Mouse (Mus musculus) hindbrain, embryonic 10.5 days (tissue): Measurements from ENCODE around the gene Pum3. TPM values are rescaled to one million over a fixed set of nuclear protein-coding genes. Genes with fewer than 3 reads are reported as not detected.
A peak's percentile ranks its signal among the peaks of the same experiment; 100 is the strongest.

Experiments
- DNase-seq: peaks from one replicate; pipeline ENCODE4 v3.0.0-alpha.2; 2017; ENCODE audit warnings: low spot score
- H3K27ac ChIP-seq: fragments of 300-500 bp; sonication (generic); 2 replicates; pipeline ENCODE4 v1.5.1; 2016; ENCODE audit warnings: mild to moderate bottlenecking, moderate library complexity
- H3K27me3 ChIP-seq: fragments of 300-500 bp; sonication (generic); 2 replicates; pipeline ENCODE4 v1.6.1; 2016; ENCODE audit warnings: mild to moderate bottlenecking; ENCODE audit not compliant: poor library complexity, insufficient read depth, severe bottlenecking
- H3K36me3 ChIP-seq: fragments of 300-500 bp; sonication (generic); 2 replicates; pipeline ENCODE4 v1.6.1; 2016; ENCODE audit warnings: mild to moderate bottlenecking, moderate library complexity
- H3K4me1 ChIP-seq: fragments of 300-500 bp; sonication (generic); replicated peaks from 2 replicates; pipeline ENCODE4 v1.6.1; 2016; ENCODE audit warnings: mild to moderate bottlenecking
- H3K4me3 ChIP-seq: fragments of 300-500 bp; sonication (generic); 2 replicates; pipeline ENCODE4 v1.5.1; 2016; ENCODE audit warnings: mild to moderate bottlenecking, moderate library complexity
- H3K9me3 ChIP-seq: fragments of 300-500 bp; sonication (generic); 2 replicates; pipeline ENCODE4 v1.6.1; 2016; ENCODE audit warnings: mild to moderate bottlenecking, moderate library complexity
- WGBS: fragments of 180-500 bp; shearing (Covaris S2); methylation state at CpG from one replicate; pipeline ENCODE4 v1.1.7; 2016; 5-methylcytosine and 5-hydroxymethylcytosine counted together
- polyA plus RNA-seq: library from polyadenylated mRNA; unstranded; fragments of >200 nt; fragmentation: Nextera tagmentation; extraction: Ambion mirVana; gene quantifications from 2 replicates; pipeline ENCODE4 v1.2.1, GENCODE M21; 2016

Gene Pum3
- polyA plus RNA-seq, 1 experiment from 2014 or later = 56.0 TPM

DNA sequence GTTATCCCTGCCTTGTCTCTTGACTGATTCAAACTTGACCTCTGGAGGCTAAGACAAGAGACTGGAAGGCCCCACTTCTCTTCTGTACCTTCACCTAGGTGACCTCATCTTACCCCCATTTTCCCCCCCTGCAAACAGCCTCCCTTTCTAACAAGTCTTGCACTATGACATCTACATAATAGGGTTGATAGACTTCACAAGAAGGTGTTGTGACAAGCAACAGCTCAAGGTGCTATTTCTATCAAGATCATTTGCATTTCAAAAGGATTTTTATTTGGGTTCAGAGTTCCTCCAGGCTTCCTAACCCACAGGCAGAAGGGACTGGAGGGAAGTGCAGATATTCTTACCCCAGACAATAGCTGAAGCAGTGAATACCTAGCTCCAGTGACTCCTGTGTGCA, 44.3 kb downstream of the Pum3 start:
- Histone ChIP-seq H3K27ac (no peak overlapping the region), H3K9me3 (no peaks in the 10 kb centered on the region), H3K27me3 (no peaks in the 10 kb centered on the region), H3K36me3 (peaks cover 60% of the 10 kb centered on the region), H3K4me1 (no peaks in the 10 kb centered on the region), H3K4me3 (no peak overlapping the region)
- DNase-seq = no peak

DNA sequence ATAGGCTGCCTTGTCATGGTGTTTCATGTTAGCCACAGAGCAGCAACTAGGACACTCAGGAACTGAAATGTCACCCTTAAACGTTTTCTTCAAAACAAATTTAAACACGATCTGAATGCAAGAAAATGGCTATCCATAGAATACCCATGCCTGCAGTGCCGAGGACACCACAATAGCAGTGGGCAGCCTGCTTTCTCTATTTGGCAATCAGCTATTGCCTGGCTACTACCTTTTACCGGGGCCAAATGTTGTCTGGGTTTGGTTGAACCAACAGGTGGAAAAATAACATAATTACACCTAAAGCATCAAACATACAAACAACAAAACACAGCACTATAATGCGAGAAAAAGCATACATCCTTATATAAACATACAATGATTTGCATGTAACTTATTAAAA, 46.4 kb downstream of the Pum3 start:
- Histone ChIP-seq H3K36me3 (peaks cover 40% of the 10 kb centered on the region), H3K27me3 (no peaks in the 10 kb centered on the region), H3K4me3 (no peak overlapping the region), H3K27ac (no peak overlapping the region), H3K4me1 (no peaks in the 10 kb centered on the region), H3K9me3 (no peaks in the 10 kb centered on the region)
- WGBS = 94% methylated on average over 5 of the region's 5 CpGs
- DNase-seq = no peak

- no peak for DNase-seq
- 92% methylated on average over 1 of the region's 1 CpGs for WGBS
- H3K27me3 ChIP-seq = no peaks in the 10 kb centered on the region
- H3K9me3 ChIP-seq = no peaks in the 10 kb centered on the region
- H3K36me3 ChIP-seq = peaks cover 28% of the 10 kb centered on the region
- H3K27ac ChIP-seq = no peak overlapping the region
- H3K4me3 ChIP-seq = no peak overlapping the region
- no peaks in the 10 kb centered on the region for H3K4me1 ChIP-seq
Measured at GRCm38 (mm10) chr19:27382131-27382530, 47.5 kb downstream of the Pum3 start.

- Histone ChIP-seq H3K27ac (no peak overlapping the region), H3K4me1 (no peaks in the 10 kb centered on the region), H3K36me3 (peaks cover 6% of the 10 kb centered on the region), H3K4me3 (no peak overlapping the region), H3K27me3 (no peaks in the 10 kb centered on the region), H3K9me3 (no peaks in the 10 kb centered on the region)
- WGBS = 86% methylated on average over 2 of the region's 2 CpGs
- DNase-seq = no peak
Measured at GRCm38 (mm10) chr19:27379712-27380401, 49.8 kb downstream of the Pum3 start.

DNA sequence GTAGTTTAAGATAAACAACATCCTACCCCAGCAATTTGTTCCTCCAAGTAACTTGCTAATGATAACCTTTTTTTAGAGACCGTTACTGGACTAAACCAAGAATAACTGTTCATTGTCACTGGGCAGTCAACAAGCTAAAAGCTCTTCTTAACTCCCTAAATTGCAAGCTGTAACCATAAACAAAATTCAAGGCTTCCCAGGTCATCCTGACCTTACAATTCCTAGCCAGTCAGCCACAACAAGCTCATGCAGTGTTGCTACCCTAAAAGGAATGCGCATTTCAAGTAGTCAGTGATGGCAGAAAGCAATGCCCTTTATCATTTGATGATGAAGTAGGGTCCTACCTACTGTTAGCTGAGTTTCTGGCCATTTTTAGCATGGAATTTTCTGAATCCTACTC, 58.8 kb downstream of the Pum3 start:
- Histone ChIP-seq H3K9me3 (no peaks in the 10 kb centered on the region), H3K27ac (no peak overlapping the region), H3K36me3 (no peaks in the 10 kb centered on the region), H3K27me3 (no peaks in the 10 kb centered on the region), H3K4me3 (no peak overlapping the region), H3K4me1 (no peaks in the 10 kb centered on the region; the same call in 1 of the 2 replicates)
- whole genome bisulfite sequencing = 91% methylated on average over 2 of the region's 2 CpGs
- DNase-seq = no peak

- no peaks in the 10 kb centered on the region for H3K36me3 ChIP-seq
- no peak overlapping the region for H3K27ac ChIP-seq
- no peaks in the 10 kb centered on the region for H3K27me3 ChIP-seq
- no peak for DNase-seq
- no peaks in the 10 kb centered on the region; the same call in 1 of the 2 replicates for H3K4me1 ChIP-seq
- 79% methylated on average over 2 of the region's 2 CpGs for WGBS
- no peak overlapping the region for H3K4me3 ChIP-seq
- H3K9me3 ChIP-seq = no peaks in the 10 kb centered on the region
Measured at GRCm38 (mm10) chr19:27370174-27370573, 59.5 kb downstream of the Pum3 start.

GRCm38 (mm10) chr19:27369461-27370135, 60.0 kb downstream of the Pum3 start:
- Histone ChIP-seq H3K4me1 (peaks cover 2% of the 10 kb centered on the region), H3K9me3 (no peaks in the 10 kb centered on the region), H3K4me3 (no peak overlapping the region), H3K27me3 (no peaks in the 10 kb centered on the region), H3K36me3 (no peaks in the 10 kb centered on the region), H3K27ac (no peak overlapping the region)
- 90% methylated on average over 3 of the region's 3 CpGs for WGBS
- DNase-seq = no peak

- DNase-seq = no peak
- no peaks in the 10 kb centered on the region for H3K27me3 ChIP-seq
- 87% methylated on average over 10 of the region's 10 CpGs for WGBS
- no peaks in the 10 kb centered on the region for H3K9me3 ChIP-seq
- no peak overlapping the region for H3K4me3 ChIP-seq
- peaks cover 10% of the 10 kb centered on the region for H3K4me1 ChIP-seq
- no peaks in the 10 kb centered on the region for H3K36me3 ChIP-seq
- H3K27ac ChIP-seq = no peak overlapping the region
Measured at GRCm38 (mm10) chr19:27366113-27366746, 63.4 kb downstream of the Pum3 start.

GRCm38 (mm10) chr19:27364521-27364931, 65.1 kb downstream of the Pum3 start:
- Histone ChIP-seq H3K36me3 (no peaks in the 10 kb centered on the region), H3K27me3 (no peaks in the 10 kb centered on the region), H3K9me3 (no peaks in the 10 kb centered on the region), H3K4me3 (no peak overlapping the region), H3K27ac (peak overlapping the region; percentile 59), H3K4me1 (peaks cover 10% of the 10 kb centered on the region)
- peak; percentile 60 for DNase-seq
- 29% methylated on average over 8 of the region's 8 CpGs for WGBS

DNA sequence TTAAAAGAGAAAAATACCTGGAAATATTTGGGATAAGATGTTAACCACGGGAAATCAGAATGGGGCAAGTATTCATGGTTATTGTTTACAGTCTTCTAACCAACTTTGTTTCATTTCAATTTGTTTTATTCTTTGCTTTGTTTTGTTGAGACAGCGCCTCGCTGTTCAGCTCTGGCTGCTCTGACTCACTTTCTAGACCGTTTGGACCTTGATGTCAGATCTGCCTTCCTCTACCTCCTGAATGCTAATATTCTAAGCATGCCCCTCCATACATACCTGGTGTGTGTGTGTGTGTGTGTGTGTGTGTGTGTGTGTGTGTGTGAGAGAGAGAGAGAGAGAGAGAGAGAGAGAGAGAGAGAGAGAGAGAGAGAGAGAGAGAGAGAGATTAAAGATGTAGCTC, 65.7 kb downstream of the Pum3 start:
- Histone ChIP-seq H3K36me3 (no peaks in the 10 kb centered on the region), H3K27me3 (no peaks in the 10 kb centered on the region), H3K9me3 (no peaks in the 10 kb centered on the region), H3K4me3 (no peak overlapping the region), H3K27ac (peak overlapping the region; percentile 59), H3K4me1 (peaks cover 10% of the 10 kb centered on the region)
- 68% methylated on average over 4 of the region's 4 CpGs for WGBS
- DNase-seq = no peak

DNA sequence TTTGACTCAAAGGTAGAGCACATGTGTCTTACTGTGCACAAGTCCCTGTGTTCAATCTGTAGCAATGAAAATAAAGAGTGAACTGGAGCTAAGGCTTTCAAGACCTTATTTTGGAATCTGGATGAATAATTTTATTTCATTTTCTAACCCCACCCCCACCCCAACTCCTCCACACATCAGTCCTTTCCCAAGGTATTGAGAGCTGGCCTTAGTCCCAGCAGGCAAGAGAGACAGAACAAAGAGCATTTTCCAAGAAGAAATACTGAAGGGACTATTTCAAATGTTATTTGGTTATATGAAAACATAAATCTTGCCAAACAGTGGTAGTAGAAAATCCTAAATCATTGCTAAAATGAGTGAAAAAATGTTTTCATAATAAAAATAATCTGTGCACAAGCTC, 69.2 kb downstream of the Pum3 start:
- no peak overlapping the region for H3K4me3 ChIP-seq
- peaks cover 10% of the 10 kb centered on the region for H3K4me1 ChIP-seq
- no peaks in the 10 kb centered on the region for H3K36me3 ChIP-seq
- no peak for DNase-seq
- no peaks in the 10 kb centered on the region for H3K27me3 ChIP-seq
- H3K27ac ChIP-seq = no peak overlapping the region
- H3K9me3 ChIP-seq = no peaks in the 10 kb centered on the region

- H3K36me3 ChIP-seq = no peaks in the 10 kb centered on the region
- H3K4me1 ChIP-seq = no peaks in the 10 kb centered on the region
- 81% methylated on average over 6 of the region's 6 CpGs for WGBS
- no peak overlapping the region for H3K4me3 ChIP-seq
- no peaks in the 10 kb centered on the region for H3K27me3 ChIP-seq
- H3K27ac ChIP-seq = no peak overlapping the region
- DNase-seq = no peak
- no peaks in the 10 kb centered on the region for H3K9me3 ChIP-seq
Measured at GRCm38 (mm10) chr19:27351700-27352099, 77.9 kb downstream of the Pum3 start.

GRCm38 (mm10) chr19:27346501-27346900, 83.1 kb downstream of the Pum3 start:
- no peaks in the 10 kb centered on the region for H3K27me3 ChIP-seq
- no peak for DNase-seq
- no peaks in the 10 kb centered on the region for H3K36me3 ChIP-seq
- 90% methylated on average over 1 of the region's 1 CpGs for WGBS
- H3K27ac ChIP-seq = no peak overlapping the region
- 0 out of 2 replicates have a peak, but pooled peaks cover 5% of the 10 kb centered on the region for H3K9me3 ChIP-seq
- no peak overlapping the region for H3K4me3 ChIP-seq
- H3K4me1 ChIP-seq = no peaks in the 10 kb centered on the region
